Mouse (Mus musculus): ENCODE results near the gene Sun1. TPM values are rescaled to one million over a fixed set of nuclear protein-coding genes. Genes with fewer than 3 reads are reported as not detected.

The Sun1 gene
- polyA plus RNA-seq, 1 experiment from 2014 or later, result 35.0 TPM

DNA sequence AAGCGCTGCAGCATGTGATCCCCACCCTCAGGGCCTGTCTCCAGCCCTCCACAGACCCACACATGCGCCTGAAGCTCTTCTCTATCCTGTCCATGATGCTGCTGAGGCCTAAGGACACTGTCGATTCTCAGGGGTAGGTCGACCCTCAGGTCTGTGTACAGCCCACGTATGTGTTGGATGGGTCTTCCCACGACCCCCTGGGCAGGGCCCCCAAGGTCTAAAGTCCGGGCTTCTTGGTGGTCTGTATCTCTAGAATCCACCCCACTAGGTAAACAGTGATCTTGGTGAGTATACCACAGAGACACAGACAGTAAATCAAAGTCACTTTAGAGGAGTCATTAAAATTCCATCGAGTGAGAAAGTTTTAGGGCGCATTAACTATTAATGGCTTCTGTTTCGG is 26.3 kb upstream of the Sun1 start:
- no peak for ATAC-seq (replicated peaks; ENCODE audit: low FRiP score, low read depth)
- no peak overlapping the region for H3K4me2 ChIP-seq (ENCODE audit: low read length)

DNA sequence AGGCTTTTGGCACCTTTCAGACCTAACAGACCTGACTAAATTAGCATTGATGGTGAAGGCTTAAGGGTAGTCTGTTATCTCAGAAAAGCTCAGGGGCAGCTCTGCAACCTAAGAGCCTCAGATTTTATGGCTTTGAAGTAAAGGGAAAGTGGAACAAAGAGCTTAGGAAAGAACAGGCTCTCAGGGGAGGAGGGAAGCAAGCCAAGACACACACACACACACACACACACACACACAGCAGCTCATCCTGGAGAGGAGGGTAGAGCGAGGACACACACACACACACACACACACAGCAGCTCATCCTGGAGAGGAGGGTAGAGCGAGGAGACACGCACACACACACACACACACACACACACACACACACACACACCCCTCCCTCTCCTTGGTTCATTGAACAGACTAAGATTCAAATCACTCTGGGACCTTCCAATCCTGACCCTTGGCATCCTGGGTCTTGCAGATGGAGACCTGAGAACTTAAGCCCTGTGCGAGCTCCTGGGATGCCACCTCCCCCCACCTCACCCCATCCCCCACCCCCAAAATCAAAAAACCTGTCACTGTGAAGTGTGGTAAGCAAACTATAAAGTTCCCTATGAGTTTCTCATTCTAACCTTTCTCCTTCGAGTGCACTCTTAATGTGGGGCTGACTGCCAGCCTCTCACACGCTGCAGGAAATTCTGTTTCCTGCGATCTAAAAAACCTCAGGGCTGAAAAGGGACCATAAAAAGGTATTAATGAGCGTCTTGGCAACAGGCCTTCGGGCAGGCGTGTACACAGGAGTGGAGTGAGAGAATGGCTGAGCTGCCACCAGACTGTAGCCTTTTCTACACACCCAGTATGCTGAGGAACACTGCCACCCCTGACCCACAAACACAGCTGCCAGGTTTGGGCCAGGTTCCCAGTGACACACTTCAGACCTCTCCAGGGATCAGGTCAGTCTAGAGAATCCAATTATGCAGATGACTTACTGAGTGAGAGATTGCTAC is 25.6 kb upstream of the Sun1 start:
- TF ChIP-seq CTCF (IDR thresholded peaks at IDR 0.05; ENCODE audit: low read depth), result no peak
- H3K9me3 ChIP-seq (replicated peaks; ENCODE audit: low read length), result no peaks in the 10 kb centered on the region
- H3K4me2 ChIP-seq (ENCODE audit: low read length), result no peak overlapping the region
- H3K27ac ChIP-seq, result peak overlapping the region; percentile 75
- peaks cover 14% of the 10 kb centered on the region; the same call in 1 of the 2 replicates for H3K4me1 ChIP-seq (replicated peaks; ENCODE audit: insufficient read depth, low read length)
- DNase-seq (ENCODE audit: low spot score), result peak; percentile 73
- no peak overlapping the region for H3K4me3 ChIP-seq (replicated peaks; ENCODE audit: low read depth, low read length)
- ATAC-seq (replicated peaks; ENCODE audit: low FRiP score, low read depth), result peak; percentile 55
- H3K27me3 ChIP-seq (ENCODE audit: insufficient read depth, low read length), result no peaks in the 10 kb centered on the region
- peaks cover 27% of the 10 kb centered on the region for H3K36me3 ChIP-seq (ENCODE audit: insufficient read depth, low read length)
- H3K9ac ChIP-seq (ENCODE audit: low read depth, low read length), result peak overlapping the region; percentile 47; the same call in 1 of the 2 replicates
- 10% methylated on average over 10 of the region's 10 CpGs for WGBS

More for the DNA sequence above, 26.3 kb upstream of the Sun1 start:
- WGBS, result 18% methylated on average over 10 of the region's 10 CpGs
- TF ChIP-seq CTCF (IDR thresholded peaks at IDR 0.05; ENCODE audit: low read depth), result no peak
- Histone ChIP-seq H3K27me3 (ENCODE audit: insufficient read depth, low read length) (no peaks in the 10 kb centered on the region), H3K4me1 (replicated peaks; ENCODE audit: insufficient read depth, low read length) (peaks cover 14% of the 10 kb centered on the region; the same call in 1 of the 2 replicates), H3K27ac (peak overlapping the region; percentile 75), H3K9ac (ENCODE audit: low read depth, low read length) (peak overlapping the region; percentile 47; the same call in 1 of the 2 replicates), H3K9me3 (replicated peaks; ENCODE audit: low read length) (no peaks in the 10 kb centered on the region), H3K4me3 (replicated peaks; ENCODE audit: low read depth, low read length) (no peak overlapping the region), H3K36me3 (ENCODE audit: insufficient read depth, low read length) (peaks cover 27% of the 10 kb centered on the region)
- DNase-seq (ENCODE audit: low spot score), result peak; percentile 70

DNA sequence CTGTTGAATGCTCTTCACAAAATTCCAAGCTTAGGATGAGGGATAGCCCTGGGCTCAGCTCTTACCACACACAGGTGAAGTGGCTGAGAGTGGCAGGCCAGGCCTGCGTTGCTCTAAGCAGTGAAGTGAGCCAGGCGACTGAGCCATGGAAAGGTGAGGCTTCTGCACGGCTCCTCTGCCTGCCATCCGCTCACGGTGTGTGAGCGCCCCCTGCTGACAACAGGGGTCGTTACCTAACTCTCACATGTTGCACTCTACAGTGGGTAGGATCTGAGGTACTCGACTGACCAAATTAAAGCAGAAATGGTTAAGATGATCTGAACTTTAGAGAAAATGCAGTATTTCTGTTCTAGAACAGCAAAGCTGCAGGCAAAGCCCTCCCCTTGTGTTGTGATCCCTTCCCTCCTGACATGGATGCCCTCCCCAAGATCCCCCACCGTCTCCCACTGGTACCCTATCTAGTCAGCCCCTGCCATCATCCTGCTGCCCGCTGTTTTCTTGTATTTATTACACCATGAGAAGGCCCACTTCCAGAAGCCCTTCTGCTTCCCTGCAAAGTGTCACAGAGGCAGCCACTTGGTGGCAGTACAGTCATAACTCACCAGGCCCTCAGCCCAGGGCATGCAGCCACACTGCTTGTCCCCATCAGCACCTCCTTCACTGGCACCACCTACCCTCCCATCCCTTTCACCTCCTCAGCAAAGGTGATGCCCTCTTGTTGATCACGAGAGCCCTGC is 21.4 kb upstream of the Sun1 start:
- no peak overlapping the region for H3K9ac ChIP-seq (ENCODE audit: low read depth, low read length)
- no peak overlapping the region for H3K4me3 ChIP-seq (replicated peaks; ENCODE audit: low read depth, low read length)
- peaks cover 10% of the 10 kb centered on the region; the same call in 1 of the 2 replicates for H3K4me1 ChIP-seq (replicated peaks; ENCODE audit: insufficient read depth, low read length)
- no peaks in the 10 kb centered on the region for H3K9me3 ChIP-seq (replicated peaks; ENCODE audit: low read length)
- no peaks in the 10 kb centered on the region for H3K27me3 ChIP-seq (ENCODE audit: insufficient read depth, low read length)
- DNase-seq (ENCODE audit: low spot score) (peak; percentile 79), ATAC-seq (replicated peaks; ENCODE audit: low FRiP score, low read depth) (0 out of 2 replicates have a peak, but pooled peaks have one; percentile 53)
- peaks cover 25% of the 10 kb centered on the region; the same call in 1 of the 2 replicates for H3K36me3 ChIP-seq (ENCODE audit: insufficient read depth, low read length)
- TF ChIP-seq CTCF (IDR thresholded peaks at IDR 0.05; ENCODE audit: low read depth), result peak; percentile 93
- 22% methylated on average over 11 of the region's 11 CpGs for WGBS
- no peak overlapping the region for H3K4me2 ChIP-seq (ENCODE audit: low read length)
- H3K27ac ChIP-seq, result no peak overlapping the region

DNA sequence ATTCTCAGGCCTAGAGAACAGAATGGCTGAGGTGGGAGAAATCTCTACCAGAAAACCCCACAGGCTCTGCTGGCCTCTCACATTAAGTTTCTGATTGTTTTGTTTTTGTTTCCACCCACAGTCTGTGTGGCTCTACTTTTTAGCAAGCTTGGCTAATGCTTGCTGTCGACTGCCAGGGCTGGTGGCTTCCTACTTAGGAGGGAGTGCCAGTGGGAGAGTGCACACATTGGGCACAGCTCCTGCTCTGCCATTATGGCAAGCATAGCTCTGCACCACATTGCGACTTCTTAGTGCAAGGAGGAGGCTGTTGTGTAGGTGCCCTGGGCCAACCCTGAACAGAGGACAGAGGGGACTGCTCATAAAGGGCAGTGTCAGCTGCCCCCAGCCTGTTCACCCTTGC is 17.3 kb upstream of the Sun1 start:
- no peak for TF ChIP-seq CTCF (IDR thresholded peaks at IDR 0.05; ENCODE audit: low read depth)

DNA sequence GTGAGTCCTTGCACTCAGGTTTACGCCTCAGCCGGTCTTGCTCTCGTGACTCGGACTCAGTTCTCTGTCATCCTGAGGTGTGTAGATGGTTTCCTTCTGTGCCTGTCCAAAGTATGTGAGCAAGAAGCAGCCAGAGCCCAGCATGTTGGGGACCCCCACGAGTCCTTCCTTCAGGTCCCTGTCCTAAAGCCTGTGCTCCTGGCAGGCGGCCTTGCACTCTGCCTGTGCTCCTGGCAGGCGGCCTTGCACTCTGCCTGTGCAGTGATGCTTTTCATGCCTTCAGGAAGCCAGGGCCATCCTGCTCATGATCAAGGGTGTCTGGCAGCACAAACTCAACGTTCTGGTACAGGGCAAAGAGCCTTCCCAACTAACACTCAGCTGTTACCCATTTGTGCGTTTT is 16.8 kb upstream of the Sun1 start:
- Histone ChIP-seq H3K4me2 (ENCODE audit: low read length) (no peak overlapping the region), H3K4me3 (replicated peaks; ENCODE audit: low read depth, low read length) (no peak overlapping the region)

More for the DNA sequence above, 17.3 kb upstream of the Sun1 start:
- Histone ChIP-seq H3K4me2 (ENCODE audit: low read length) (no peak overlapping the region), H3K4me1 (replicated peaks; ENCODE audit: insufficient read depth, low read length) (no peaks in the 10 kb centered on the region), H3K36me3 (ENCODE audit: insufficient read depth, low read length) (peaks cover 34% of the 10 kb centered on the region), H3K27me3 (ENCODE audit: insufficient read depth, low read length) (no peaks in the 10 kb centered on the region), H3K9me3 (replicated peaks; ENCODE audit: low read length) (no peaks in the 10 kb centered on the region), H3K9ac (ENCODE audit: low read depth, low read length) (no peak overlapping the region), H3K4me3 (replicated peaks; ENCODE audit: low read depth, low read length) (no peak overlapping the region), H3K27ac (no peak overlapping the region)
- no peak for DNase-seq (ENCODE audit: low spot score)
- WGBS, result 92% methylated on average over 2 of the region's 2 CpGs
- no peak for ATAC-seq (replicated peaks; ENCODE audit: low FRiP score, low read depth)

DNA sequence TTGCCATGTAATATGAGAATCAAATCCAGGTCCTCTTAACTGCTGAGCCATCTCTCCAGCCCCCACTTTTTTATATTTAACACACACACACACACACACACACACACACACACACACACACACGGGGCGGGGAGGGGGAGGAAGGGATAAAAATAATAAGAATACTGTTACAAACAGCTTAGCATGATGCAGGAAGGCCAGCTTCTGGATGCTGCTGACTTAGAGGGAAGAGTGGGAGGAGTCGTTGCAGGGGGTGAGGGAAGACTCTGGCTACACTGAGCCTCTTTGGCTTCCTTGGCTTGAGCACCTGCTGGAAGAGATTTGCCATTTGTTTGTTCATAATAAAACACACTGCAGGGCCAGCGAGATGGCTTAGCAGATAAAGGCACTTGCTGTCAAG is 15.5 kb upstream of the Sun1 start:
- DNase-seq (ENCODE audit: low spot score) (no peak), ATAC-seq (replicated peaks; ENCODE audit: low FRiP score, low read depth) (no peak)
- no peak for TF ChIP-seq CTCF (IDR thresholded peaks at IDR 0.05; ENCODE audit: low read depth)
- Histone ChIP-seq H3K4me1 (replicated peaks; ENCODE audit: insufficient read depth, low read length) (no peaks in the 10 kb centered on the region), H3K9me3 (replicated peaks; ENCODE audit: low read length) (no peaks in the 10 kb centered on the region), H3K36me3 (ENCODE audit: insufficient read depth, low read length) (peaks cover 34% of the 10 kb centered on the region), H3K27ac (no peak overlapping the region), H3K4me3 (replicated peaks; ENCODE audit: low read depth, low read length) (no peak overlapping the region), H3K4me2 (ENCODE audit: low read length) (no peak overlapping the region), H3K27me3 (ENCODE audit: insufficient read depth, low read length) (no peaks in the 10 kb centered on the region), H3K9ac (ENCODE audit: low read depth, low read length) (no peak overlapping the region)
- WGBS, result 68% methylated on average over 4 of the region's 4 CpGs

More for the DNA sequence above, 16.8 kb upstream of the Sun1 start:
- peaks cover 34% of the 10 kb centered on the region for H3K36me3 ChIP-seq (ENCODE audit: insufficient read depth, low read length)
- no peak for ATAC-seq (replicated peaks; ENCODE audit: low FRiP score, low read depth)
- no peak for TF ChIP-seq CTCF (IDR thresholded peaks at IDR 0.05; ENCODE audit: low read depth)
- no peak overlapping the region for H3K9ac ChIP-seq (ENCODE audit: low read depth, low read length)
- H3K9me3 ChIP-seq (replicated peaks; ENCODE audit: low read length), result no peaks in the 10 kb centered on the region
- no peaks in the 10 kb centered on the region for H3K27me3 ChIP-seq (ENCODE audit: insufficient read depth, low read length)
- H3K4me1 ChIP-seq (replicated peaks; ENCODE audit: insufficient read depth, low read length), result no peaks in the 10 kb centered on the region
- 85% methylated on average over 9 of the region's 9 CpGs for WGBS
- no peak for DNase-seq (ENCODE audit: low spot score)
- H3K27ac ChIP-seq, result no peak overlapping the region
